Mouse (Mus musculus): ENCODE measurements around the gene Ccdc57. TPM values are rescaled to one million over a fixed set of nuclear protein-coding genes. Genes with fewer than 3 reads are reported as not detected.

The Ccdc57 gene
- polyA plus RNA-seq, 2 experiments: 3.8 to 7.1 TPM

DNA sequence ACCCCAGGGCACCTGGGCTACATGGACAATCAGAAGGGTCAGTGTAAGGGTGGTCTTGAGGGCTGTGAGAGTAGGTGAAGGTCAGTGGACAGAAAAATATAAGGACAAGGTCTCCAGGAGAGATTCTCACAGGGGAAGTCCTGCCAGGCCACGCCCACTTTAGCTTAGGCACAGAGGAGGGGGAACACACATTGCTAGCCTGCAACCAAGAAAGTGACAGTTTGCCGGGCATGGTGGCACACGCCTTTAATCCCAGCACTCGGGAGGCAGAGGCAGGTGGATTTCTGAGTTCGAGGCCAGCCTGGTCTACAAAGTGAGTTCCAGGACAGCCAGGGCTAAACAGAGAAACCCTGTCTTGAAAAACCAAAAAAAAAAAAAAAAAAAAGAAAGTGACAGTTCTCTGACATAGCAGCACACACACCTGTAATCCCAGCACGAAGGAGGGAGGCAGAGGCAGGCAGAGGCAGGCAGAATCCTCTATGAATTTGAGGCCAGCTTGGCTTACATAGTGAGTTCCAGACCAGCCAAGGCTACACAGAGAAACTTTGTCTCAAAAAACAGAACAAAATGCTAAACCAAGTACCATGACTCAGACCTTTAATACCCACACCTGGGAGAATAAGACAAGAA, 7.2 kb upstream of the Ccdc57 start:
- DNase-seq (ENCODE audit: low spot score): no peak
- no peak for TF ChIP-seq POLR2A (IDR thresholded peaks at IDR 0.05; ENCODE audit: borderline replicate concordance, extremely low read depth, insufficient read depth, insufficient read length)
- Histone ChIP-seq H3K4me3 (replicated peaks; ENCODE audit: low read length) (no peak overlapping the region), H3K9ac (ENCODE audit: low read depth, low read length, severe bottlenecking) (no peak overlapping the region), H3K4me1 (ENCODE audit: control insufficient read depth, insufficient read depth, low read length) (no peaks in the 10 kb centered on the region), H3K9me3 (ENCODE audit: control insufficient read depth, low read length) (no peaks in the 10 kb centered on the region), H3K4me2 (replicated peaks; ENCODE audit: low read depth, low read length, severe bottlenecking) (no peak overlapping the region), H3K27ac (replicated peaks; ENCODE audit: low read depth, low read length) (no peak overlapping the region), H3K36me3 (ENCODE audit: control insufficient read depth, insufficient read depth, low read length) (no peaks in the 10 kb centered on the region), H3K27me3 (ENCODE audit: control insufficient read depth, insufficient read depth, low read length) (no peaks in the 10 kb centered on the region)
- WGBS: 45% methylated on average over 6 of the region's 6 CpGs
- no peak for ATAC-seq (ENCODE audit: low FRiP score, low read depth)

DNA sequence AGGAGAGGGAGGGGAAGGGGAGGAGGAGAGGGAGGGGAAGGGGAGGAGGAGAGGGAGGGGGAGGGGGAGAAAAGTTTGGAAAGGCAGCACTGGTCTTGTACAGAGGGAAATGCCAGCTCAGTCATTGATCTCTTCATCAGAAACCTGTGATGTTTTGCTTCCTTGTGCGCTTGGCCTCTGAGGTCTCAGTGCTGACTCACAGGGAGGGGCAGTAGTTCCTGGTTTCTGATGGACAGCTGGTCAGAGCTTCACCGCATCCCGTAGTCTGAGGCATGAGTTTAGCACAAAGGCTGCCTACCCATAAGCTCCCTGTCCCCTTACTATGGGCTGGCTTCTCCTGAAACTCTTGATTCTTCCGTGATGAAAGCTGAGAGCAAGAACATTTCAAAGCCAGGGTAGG, 6.1 kb upstream of the Ccdc57 start:
- Histone ChIP-seq H3K4me2 (replicated peaks; ENCODE audit: low read depth, low read length, severe bottlenecking) (no peak overlapping the region), H3K9me3 (ENCODE audit: control insufficient read depth, low read length) (no peaks in the 10 kb centered on the region), H3K36me3 (ENCODE audit: control insufficient read depth, insufficient read depth, low read length) (no peaks in the 10 kb centered on the region), H3K9ac (ENCODE audit: low read depth, low read length, severe bottlenecking) (no peak overlapping the region), H3K27me3 (ENCODE audit: control insufficient read depth, insufficient read depth, low read length) (no peaks in the 10 kb centered on the region), H3K4me3 (replicated peaks; ENCODE audit: low read length) (no peak overlapping the region), H3K4me1 (ENCODE audit: control insufficient read depth, insufficient read depth, low read length) (no peaks in the 10 kb centered on the region), H3K27ac (replicated peaks; ENCODE audit: low read depth, low read length) (no peak overlapping the region)
- DNase-seq (ENCODE audit: low spot score) (no peak), ATAC-seq (ENCODE audit: low FRiP score, low read depth) (no peak)
- no peak for TF ChIP-seq POLR2A (IDR thresholded peaks at IDR 0.05; ENCODE audit: borderline replicate concordance, extremely low read depth, insufficient read depth, insufficient read length)
- 26% methylated on average over 4 of the region's 4 CpGs for WGBS

DNA sequence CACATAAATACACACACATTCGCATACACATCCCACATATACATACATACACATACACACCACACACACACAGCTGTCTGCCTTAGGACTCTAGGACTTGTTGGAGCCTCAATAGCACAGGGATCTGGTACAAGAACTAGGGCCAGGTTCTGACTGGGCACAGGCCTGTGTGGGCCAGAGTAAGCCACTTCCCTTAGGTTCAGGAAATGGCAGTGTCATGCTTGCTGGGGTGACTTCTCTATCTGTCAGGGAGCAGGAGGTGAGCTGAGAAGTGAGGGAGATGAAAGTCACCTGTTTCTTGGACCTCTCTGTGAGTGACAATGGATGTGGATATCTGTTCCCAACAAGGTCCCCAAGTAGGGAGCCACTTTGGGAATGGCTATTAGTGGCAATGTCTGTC, 5.3 kb upstream of the Ccdc57 start:
- no peaks in the 10 kb centered on the region for H3K27me3 ChIP-seq (ENCODE audit: control insufficient read depth, insufficient read depth, low read length)
- no peak for ATAC-seq (ENCODE audit: low FRiP score, low read depth)
- no peak overlapping the region for H3K9ac ChIP-seq (ENCODE audit: low read depth, low read length, severe bottlenecking)
- no peak for DNase-seq (ENCODE audit: low spot score)
- no peak overlapping the region for H3K27ac ChIP-seq (replicated peaks; ENCODE audit: low read depth, low read length)
- no peaks in the 10 kb centered on the region for H3K9me3 ChIP-seq (ENCODE audit: control insufficient read depth, low read length)
- H3K4me2 ChIP-seq (replicated peaks; ENCODE audit: low read depth, low read length, severe bottlenecking): no peak overlapping the region
- H3K4me1 ChIP-seq (ENCODE audit: control insufficient read depth, insufficient read depth, low read length): no peaks in the 10 kb centered on the region
- no peak overlapping the region for H3K4me3 ChIP-seq (replicated peaks; ENCODE audit: low read length)
- no peak for TF ChIP-seq POLR2A (IDR thresholded peaks at IDR 0.05; ENCODE audit: borderline replicate concordance, extremely low read depth, insufficient read depth, insufficient read length)
- H3K36me3 ChIP-seq (ENCODE audit: control insufficient read depth, insufficient read depth, low read length): no peaks in the 10 kb centered on the region
- 93% methylated on average over 1 of the region's 1 CpGs for WGBS

DNA sequence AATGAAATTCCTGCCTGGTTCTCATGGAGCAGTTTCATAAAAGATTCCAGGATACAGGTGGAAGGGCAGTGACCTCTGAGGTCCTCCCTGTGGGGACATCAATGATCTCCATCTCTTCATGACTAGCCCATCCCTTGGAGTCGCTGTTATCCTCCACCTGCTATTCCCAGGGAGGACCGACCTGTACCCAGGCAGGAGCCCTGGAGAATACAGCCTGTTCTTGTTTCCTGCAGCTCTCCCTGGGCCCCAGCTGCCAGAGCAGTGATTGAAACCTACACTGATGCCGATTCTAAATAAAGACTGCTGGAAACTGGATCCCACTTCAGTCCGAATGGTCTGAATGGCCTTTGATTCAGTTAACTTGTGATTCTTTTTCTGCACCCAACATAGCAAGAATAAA, 1.2 kb downstream of the Ccdc57 start:
- TF ChIP-seq POLR2A (IDR thresholded peaks at IDR 0.05; ENCODE audit: borderline replicate concordance, extremely low read depth, insufficient read depth, insufficient read length): no peak
- Histone ChIP-seq H3K4me3 (replicated peaks; ENCODE audit: low read length) (no peak overlapping the region), H3K36me3 (ENCODE audit: control insufficient read depth, insufficient read depth, low read length) (0 out of 2 replicates have a peak, but pooled peaks cover 2% of the 10 kb centered on the region), H3K27ac (replicated peaks; ENCODE audit: low read depth, low read length) (no peak overlapping the region), H3K9me3 (ENCODE audit: control insufficient read depth, low read length) (no peaks in the 10 kb centered on the region), H3K9ac (ENCODE audit: low read depth, low read length, severe bottlenecking) (no peak overlapping the region), H3K4me1 (ENCODE audit: control insufficient read depth, insufficient read depth, low read length) (no peaks in the 10 kb centered on the region), H3K4me2 (replicated peaks; ENCODE audit: low read depth, low read length, severe bottlenecking) (no peak overlapping the region), H3K27me3 (ENCODE audit: control insufficient read depth, insufficient read depth, low read length) (no peaks in the 10 kb centered on the region)
- WGBS: 92% methylated on average over 4 of the region's 4 CpGs
- no peak for DNase-seq (ENCODE audit: low spot score)
- ATAC-seq (ENCODE audit: low FRiP score, low read depth): no peak

DNA sequence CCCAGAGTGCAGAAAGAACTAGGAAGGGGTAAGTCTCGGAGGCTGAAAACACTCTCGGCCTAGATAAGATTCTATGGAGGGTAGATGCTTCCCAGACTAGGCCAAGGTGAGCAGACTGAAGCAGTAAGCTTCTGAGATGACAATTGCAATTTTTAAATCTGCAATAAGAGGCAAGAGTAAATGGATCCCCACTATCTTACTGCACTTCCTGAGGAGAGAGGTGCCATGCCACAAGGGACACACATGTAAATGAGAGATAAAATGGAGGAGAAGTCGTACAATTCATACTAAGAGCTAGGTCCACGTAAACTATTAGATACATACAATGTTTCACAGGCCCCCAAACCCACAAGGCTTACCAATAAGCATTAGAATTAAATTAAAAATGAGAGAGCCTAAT, 4.2 kb downstream of the Ccdc57 start:
- no peak for ATAC-seq (ENCODE audit: low FRiP score, low read depth)
- no peaks in the 10 kb centered on the region for H3K9me3 ChIP-seq (ENCODE audit: control insufficient read depth, low read length)
- no peak overlapping the region for H3K4me2 ChIP-seq (replicated peaks; ENCODE audit: low read depth, low read length, severe bottlenecking)

More for the DNA sequence above, 4.2 kb downstream of the Ccdc57 start:
- Histone ChIP-seq H3K36me3 (ENCODE audit: control insufficient read depth, insufficient read depth, low read length) (peaks cover 5% of the 10 kb centered on the region; the same call in 1 of the 2 replicates), H3K27ac (replicated peaks; ENCODE audit: low read depth, low read length) (no peak overlapping the region), H3K4me1 (ENCODE audit: control insufficient read depth, insufficient read depth, low read length) (no peaks in the 10 kb centered on the region), H3K27me3 (ENCODE audit: control insufficient read depth, insufficient read depth, low read length) (no peaks in the 10 kb centered on the region), H3K9ac (ENCODE audit: low read depth, low read length, severe bottlenecking) (no peak overlapping the region), H3K4me3 (replicated peaks; ENCODE audit: low read length) (no peak overlapping the region)
- no peak for DNase-seq (ENCODE audit: low spot score)
- WGBS: 92% methylated on average over 4 of the region's 4 CpGs
- no peak for TF ChIP-seq POLR2A (IDR thresholded peaks at IDR 0.05; ENCODE audit: borderline replicate concordance, extremely low read depth, insufficient read depth, insufficient read length)
